Mouse (Mus musculus) megakaryocyte-erythroid progenitor cell, adult 5-6 weeks (primary cell): ENCODE results near the gene Ang. TPM values are rescaled to one million over a fixed set of nuclear protein-coding genes. Genes with fewer than 3 reads are reported as not detected.

Experiments
- ATAC-seq: replicated peaks from 2 replicates; pipeline ENCODE4 v1.8.0; 2016; ENCODE audit warnings: mild to moderate bottlenecking, inconsistent platforms; ENCODE audit not compliant: severe bottlenecking, poor library complexity, low FRiP score, low TSS enrichment
- total RNA-seq, 2 experiments: library from RNA; stranded (forward) in 1 of 2; stranded (reverse) in 1 of 2; fragments of 200-1000, 215-1000 nt in 1 of 2; fragments of >200 nt in 1 of 2; fragmentation: Nextera tagmentation in 1 of 2; gene quantifications; 2 replicates each; pipeline ENCODE4 v1.2.3; 2014 to 2017

Ang gene
- total RNA-seq, 2 experiments from 2014 or later: not detected

DNA sequence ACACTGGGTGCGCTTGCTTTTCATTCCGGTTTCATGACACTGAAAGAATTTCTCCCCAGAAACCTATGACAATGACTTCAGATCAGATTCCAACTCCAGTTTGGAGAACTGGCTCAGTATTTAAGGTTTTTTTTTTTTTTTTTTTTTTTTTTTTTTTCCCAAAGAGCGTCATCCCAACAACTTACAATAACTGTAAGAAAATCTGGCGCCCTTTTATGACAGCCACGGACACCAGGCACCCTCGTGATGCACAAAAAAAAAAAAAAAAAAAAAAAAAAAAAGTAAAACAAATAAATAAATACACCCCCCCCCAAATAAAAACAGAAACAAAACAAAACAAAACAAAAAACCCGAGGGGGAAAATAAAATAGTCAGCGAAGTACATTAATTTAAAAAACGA, 3.2 kb upstream of the Ang start:
- no peak for ATAC-seq

DNA sequence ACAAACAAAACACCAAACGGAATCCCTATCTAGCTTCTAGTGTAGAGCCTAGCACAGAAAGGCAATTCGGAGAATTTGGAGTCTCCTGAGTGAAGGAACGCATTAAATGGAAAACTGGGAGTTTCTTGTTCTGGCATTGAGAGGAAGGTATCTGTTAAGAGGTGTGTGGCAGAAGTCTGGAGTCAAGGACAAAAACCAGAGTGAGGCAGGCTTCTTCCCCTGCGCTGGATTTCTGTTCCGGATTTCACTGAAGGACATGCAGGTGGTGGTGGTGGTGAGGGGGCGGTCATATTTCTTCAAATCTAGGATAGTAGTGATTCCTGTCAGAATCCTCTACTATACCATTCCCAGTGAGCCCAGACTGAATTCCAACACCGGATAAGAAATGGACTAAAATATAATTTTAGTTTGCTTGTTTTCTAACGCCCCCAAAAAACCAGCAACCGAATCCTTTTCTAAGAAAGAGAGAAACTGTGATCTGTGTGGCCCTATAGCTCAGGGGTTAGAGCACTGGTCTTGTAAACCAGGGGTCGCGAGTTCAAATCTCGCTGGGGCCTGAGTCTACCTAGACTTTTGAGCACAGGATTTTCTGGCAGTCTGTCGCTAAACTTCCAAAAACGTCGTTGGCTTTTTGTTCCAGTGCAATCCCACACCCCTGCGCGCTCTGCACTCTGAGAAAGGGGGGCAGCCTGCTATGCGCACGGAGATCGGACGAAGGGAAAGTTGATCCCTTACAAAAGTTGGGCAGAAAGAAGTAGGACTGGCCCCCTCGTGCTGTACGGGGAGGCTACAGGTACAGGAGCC, 2.6 kb upstream of the Ang start:
- peak; percentile 29 for ATAC-seq

- ATAC-seq: peak; percentile 86
These were observed 1.8 kb upstream of the Ang start for GRCm38 (mm10) chr14:51088970-51089673.

DNA sequence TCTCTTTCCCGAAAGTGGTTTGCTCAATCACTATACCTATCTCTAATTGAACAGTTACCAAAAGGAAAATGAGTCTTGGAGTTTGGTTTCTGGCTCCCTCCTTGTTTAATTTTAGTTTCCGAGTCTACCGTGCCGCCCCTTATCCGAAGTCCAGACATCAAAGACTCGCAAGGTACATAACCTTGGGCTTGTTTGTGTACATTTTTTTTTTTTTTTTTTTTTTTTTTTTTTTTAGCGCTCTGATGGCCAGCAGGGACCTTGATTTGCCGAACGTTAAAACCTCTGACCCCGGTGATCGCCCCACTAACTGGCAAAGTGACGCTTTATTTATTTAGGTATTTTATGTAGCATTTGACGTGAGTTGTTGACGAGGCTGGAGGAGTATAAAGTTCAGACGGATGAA, 1.3 kb upstream of the Ang start:
- ATAC-seq: no peak

DNA sequence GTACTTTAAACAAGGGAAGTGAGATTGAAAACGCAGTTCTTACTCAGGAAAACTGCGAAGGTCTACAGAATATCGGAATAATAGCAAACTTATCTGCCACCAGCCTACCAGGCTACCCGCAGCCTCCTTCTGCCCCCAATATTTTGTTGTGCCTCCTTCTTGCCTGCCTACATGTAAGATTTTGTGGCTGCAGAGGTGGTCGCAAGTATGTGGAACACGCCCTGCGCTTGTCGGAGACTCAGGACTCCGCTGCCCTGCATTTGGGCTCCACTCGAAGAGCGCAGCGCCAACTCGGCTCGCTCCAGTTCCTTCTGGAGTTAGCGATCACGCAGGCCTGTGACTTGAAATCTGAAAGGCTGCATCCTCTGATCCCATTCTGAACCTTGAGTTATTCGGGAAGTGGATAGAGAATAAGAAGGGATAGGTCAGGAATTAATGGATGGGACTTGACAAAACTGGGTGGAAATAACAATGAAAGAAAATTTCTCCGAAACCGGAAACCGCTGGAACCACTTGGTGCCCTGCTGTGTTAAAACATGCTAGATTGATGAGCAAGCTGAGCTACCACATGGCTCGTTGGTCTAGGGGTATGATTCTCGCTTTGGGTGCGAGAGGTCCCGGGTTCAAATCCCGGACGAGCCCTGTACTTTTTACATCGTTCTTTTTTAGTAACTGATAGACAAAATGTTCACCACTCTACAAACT, 721 bp upstream of the Ang start:
- 0 out of 2 replicates have a peak, but pooled peaks have one; percentile 16 for ATAC-seq

DNA sequence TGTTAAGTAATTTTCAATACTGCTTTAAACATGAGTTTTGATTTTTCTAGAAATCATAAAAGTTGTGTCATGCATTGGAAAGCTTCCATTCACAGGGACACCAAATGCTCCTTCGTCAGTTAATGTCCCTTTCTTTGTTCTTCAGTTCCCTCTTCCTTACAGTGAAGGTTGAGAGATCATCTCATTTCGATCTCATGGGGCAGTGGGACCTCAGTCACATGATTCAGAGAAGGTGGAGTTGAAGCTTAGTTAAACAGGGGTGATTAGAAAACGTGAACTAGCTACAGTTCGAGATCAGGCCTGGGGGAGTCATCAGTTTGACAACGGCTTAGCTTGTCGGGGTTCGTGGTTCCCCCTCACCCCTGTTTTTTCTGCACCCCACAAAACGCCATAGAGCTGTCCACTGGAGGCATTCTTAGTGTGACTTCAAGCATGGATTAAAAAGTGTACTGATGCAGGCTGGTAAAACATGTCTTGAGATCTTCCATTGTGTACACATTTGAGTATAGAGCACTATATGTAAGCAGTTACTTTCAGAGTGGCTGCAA, 1.2 kb downstream of the Ang start:
- ATAC-seq: no peak

GRCm38 (mm10) chr14:51093496-51093895, 2.5 kb downstream of the Ang start:
- ATAC-seq: no peak

- ATAC-seq: no peak
These were observed 3.3 kb downstream of the Ang start for GRCm38 (mm10) chr14:51094096-51094875.

DNA sequence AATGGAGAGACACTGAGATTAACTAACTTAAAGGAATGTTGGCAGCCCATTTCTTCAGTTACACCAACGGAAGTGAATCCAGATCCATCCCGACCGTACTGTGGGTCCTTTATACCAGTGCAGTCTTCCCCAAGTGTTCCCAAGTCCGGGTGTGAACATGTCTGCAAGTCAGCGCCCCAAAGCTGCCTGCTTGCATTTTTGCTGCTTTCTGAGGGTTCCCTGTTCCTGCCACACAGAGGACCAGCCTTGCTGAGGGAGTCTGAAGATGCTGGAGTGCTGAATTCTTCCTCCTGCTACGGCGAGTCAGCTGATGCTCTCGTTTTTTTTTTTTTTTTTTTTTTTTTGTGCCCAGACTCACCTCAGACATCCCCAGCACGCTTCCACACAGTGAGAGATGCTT, 4.0 kb downstream of the Ang start:
- ATAC-seq: no peak

DNA sequence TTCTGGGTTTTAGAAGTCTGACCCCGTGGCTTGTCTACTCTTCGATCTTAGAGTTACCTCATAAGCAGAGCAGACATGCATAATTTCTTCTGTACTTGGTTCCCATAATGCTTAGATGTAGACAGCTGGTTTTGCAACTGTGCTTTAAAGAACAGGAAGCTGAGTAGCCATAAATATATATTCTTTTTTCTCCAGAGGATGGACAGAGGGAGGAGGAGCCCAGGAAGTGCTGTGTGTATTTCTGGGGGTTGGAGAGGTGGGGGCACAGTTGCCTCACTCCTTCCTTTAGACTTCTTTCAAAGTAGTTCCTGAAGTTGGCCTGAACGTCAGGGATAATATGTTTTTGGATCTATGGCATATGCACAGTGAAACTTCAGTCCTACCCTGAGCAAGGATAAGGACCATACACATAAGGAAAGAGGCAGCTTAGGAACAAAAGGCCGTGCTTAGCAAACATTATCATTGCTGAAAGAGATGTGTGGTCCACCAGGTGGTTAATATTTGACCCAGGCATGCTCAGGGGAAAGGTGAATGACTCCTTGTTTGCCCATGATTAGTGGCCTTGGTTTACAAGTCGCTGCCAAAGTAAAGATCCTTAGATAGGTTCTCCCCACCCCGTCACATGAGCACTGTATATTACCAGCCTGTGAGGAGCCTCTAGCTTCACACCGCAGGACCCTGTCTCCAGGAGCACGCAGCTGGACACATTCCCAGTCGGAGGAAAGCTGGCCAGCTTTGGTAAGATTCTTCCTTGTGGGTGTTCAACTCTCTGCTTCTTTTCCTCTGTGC, 5.0 kb downstream of the Ang start:
- ATAC-seq: no peak

GRCm38 (mm10) chr14:51098300-51098699, 7.3 kb downstream of the Ang start:
- peak; percentile 77 for ATAC-seq

DNA sequence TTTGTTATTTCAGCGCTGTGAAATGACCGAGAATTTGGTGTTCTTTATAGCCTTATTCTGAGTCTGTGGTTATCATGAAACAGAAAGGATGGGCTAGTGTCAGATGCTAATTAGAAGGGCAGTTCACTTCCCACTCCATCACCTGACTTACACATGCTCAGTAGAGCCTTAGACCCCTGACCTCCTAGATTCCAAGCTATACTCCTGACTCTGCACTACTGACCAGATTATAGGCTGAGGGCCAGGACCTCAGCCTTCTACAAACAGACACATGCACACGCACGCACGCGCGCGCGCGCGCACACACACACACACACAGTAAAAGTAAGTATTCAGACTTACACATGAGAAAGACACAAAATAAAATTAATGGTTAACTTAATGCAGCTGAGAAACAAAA, 8.0 kb downstream of the Ang start:
- ATAC-seq: no peak

DNA sequence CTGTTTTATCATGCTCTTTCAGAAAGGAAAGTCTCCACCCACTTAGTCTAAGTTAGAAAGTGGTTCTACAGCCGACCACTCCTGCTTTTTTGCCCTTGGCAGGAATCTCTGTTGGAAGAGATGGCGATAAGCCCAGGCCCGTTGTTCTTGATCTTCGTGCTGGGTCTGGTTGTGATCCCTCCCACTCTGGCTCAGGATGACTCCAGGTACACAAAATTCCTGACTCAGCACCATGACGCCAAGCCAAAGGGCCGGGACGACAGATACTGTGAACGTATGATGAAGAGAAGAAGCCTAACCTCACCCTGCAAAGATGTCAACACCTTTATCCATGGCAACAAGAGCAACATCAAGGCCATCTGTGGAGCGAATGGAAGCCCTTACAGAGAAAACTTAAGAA, 10.3 kb downstream of the Ang start:
- no peak for ATAC-seq

- peak; percentile 77 for ATAC-seq
These were observed 12.3 kb downstream of the Ang start for GRCm38 (mm10) chr14:51103217-51103616.

DNA sequence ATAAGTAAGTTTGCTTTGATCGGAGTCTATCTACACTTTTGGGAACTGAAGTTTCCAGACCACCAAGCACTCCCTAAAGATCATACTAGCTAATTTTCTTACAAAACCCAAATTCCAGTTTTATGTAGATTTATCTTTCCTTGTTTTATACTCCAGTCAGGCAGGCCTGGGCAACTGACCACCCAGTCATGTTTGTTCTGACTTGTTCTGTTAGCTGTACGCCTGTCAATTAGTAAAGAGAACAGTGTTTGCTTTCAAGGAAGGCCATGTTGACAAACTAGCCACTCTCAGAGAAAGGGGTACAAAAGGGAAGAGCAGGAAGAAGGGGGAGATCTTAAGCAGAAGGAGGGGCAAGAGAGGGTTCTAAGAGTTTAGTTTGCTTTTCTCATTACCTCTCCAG, 13.4 kb downstream of the Ang start:
- no peak for ATAC-seq

- ATAC-seq: no peak
These were observed 15.6 kb downstream of the Ang start for GRCm38 (mm10) chr14:51106449-51106967.

- ATAC-seq: no peak
These were observed 21.0 kb downstream of the Ang start for GRCm38 (mm10) chr14:51111966-51112365.

GRCm38 (mm10) chr14:51113476-51113875, 22.5 kb downstream of the Ang start:
- no peak for ATAC-seq
